Mouse (Mus musculus): Measurements from ENCODE around the gene Rnf213. TPM values are rescaled to one million over a fixed set of nuclear protein-coding genes. Genes with fewer than 3 reads are reported as not detected.
"Not testable (repeated sequence)": the region's sequence is repeated elsewhere in the genome, so short reads cannot be mapped to it uniquely, and the experiment has no call there.

Rnf213 gene
- total RNA-seq (2021): 1 to 10 TPM; 5.7 to 6.6 TPM
- long read RNA-seq, experiment 1, partial matches to known transcripts: 1 of 2 reads
- long read RNA-seq, experiment 1, other reads (novel, unspliced or antisense): 1 of 2 reads
- long read RNA-seq, experiment 2, partial matches to known transcripts: 1 of 1 reads
- long read RNA-seq, experiment 2, other reads (novel, unspliced or antisense): 0 of 1 reads

DNA sequence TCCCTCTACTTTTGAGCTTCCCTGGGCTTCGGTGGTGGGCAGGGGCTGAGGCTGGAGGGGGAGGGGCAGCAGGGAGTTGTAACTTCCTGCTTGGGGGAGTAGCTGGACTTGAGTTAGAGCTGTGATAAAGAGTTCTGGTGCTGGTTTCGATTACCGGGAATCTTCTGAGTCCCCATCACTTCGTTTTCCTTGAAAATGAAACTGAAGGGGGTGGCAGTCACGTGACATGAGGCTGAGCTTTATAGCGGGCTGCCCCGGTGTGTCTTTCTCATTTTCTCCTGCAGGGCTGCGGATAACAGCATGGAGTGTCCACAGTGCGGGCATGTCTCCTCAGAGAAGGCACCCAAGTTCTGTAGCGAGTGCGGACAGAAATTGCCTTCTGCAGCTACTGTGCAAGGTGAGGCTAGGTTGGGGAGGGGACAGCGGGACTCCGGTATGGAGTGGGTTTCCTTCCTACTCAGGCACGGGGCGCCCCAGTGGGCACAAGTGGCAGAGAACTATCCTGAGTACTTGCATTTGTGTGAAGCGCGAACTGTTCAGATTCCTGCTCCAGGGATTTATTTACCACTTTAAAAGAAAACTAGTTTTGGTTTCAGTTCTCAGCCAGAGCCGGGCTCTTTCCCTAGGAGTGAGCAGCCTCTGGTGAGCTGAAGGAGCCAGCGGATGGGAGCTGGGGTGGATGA, at the start of gene Rnf213:
TSS of gene Rnf213 (plus strand) at position 301 of the 683 bp plus-strand sequence.
- DNase-seq (ENCODE audit: low spot score): peak; percentile 67

GRCm38 (mm10) chr11:119344178-119344577, 48.7 kb upstream of the Rnf213 start:
- peak; percentile 21 for DNase-seq (ENCODE audit: low spot score)

DNA sequence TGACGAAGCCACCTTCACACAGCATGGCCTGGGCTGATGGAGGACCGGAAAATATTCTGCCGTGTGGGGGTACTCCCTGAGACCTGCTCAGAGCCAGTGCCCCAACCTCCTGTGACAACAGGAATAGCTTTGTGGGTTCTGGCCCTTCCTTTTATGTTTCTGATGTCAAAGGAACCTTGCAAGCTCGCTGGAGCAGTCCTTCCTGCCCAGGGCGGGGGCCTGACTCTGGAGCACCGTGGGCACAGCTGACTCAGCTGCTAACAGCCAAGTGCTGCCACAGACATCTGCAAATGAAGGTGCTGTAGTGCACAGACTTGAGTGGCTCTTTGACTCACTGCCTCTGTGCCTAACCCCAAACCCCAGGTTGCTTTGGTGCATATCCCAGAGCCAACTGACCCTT, 48.0 kb upstream of the Rnf213 start:
- no peak for DNase-seq (ENCODE audit: low spot score)

DNA sequence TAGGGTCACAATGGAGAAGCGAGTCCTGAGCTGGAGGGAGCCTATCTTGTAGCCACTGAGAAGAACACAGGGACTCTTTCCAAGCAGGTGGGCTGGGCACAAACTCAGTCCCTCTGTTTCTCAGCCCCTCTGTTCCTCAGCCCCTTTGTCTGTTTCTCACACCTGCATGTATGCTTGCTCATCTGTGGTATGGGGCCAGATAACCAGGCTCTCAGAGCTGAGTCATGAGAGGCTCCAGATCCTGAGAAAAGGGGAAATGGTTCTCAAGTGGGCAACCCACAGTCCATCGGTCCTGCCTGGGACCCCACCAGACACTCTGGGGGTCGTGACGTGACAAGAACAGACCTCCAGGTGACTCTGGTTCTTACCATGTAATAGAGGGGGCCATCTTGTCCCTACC, 45.8 kb upstream of the Rnf213 start:
- no peak for DNase-seq (ENCODE audit: low spot score)

DNA sequence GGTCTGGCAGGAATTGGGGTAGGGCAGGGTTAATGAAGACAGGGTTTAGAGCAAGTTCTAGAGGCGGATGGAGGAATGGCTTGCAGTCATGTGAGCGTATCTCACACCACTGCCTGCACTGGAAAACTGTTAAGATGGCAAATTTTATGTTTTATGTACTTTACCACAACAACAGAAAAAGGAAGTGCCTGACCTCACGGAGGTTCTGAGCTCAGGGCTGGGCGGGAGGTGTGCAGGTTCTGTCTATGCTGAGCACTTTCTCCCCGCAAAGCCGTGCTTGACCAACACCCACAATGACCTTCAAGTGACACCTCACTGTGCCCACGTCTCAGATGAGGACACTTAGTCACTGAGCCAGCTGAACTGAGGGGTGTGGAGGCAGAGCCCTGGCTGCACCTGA, 40.8 kb upstream of the Rnf213 start:
- no peak for DNase-seq (ENCODE audit: low spot score)

DNA sequence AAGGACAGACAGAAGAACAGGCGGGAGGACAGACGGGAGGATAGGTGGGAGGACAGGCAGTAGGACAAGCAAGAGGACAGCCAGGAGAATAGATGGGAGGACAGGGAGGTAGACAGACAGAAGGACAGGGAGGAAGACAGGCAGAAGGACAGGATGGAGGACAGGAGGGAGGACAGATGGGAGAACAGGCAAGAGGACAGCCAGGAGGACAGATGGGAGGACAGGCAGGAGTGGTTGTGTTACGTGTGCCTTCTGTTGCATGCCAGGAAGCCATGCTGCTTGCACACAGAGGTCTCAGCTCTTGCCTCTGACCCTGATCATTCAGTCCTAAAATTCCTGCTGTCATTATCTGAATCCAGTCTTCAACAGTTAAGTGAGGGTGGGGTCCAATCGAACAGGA, 39.0 kb upstream of the Rnf213 start:
- DNase-seq (ENCODE audit: low spot score): no peak

GRCm38 (mm10) chr11:119354798-119355442, 38.0 kb upstream of the Rnf213 start:
- DNase-seq (ENCODE audit: low spot score): no peak

GRCm38 (mm10) chr11:119355443-119356385, 37.2 kb upstream of the Rnf213 start, which contains the start of the genes Sgsh and Slc26a11:
Gene Sgsh, minus strand, starts transcription at chr11:119355536.
Gene Slc26a11, plus strand, starts transcription at chr11:119355557.
- peak; percentile 92 for DNase-seq (ENCODE audit: low spot score)

DNA sequence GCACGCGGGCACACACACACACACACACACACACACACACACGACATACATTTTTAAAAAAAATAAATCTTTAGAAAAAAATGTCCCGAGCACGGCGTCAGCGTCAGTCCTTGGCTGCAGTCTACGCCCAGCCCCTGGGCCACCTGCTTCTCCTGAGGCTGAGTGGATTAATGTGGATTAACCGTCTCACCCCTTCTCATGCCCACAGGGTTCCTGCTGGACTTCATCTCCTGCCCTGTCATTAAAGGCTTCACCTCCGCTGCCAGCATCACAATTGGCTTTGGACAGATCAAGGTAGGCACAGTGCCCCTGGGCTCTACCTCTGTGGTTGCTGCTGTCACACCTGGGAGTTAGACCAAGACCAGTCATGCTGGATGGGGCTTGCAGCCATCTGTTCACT, 33.8 kb upstream of the Rnf213 start:
- no peak for DNase-seq (ENCODE audit: low spot score)

GRCm38 (mm10) chr11:119362769-119363533, 29.9 kb upstream of the Rnf213 start:
- no peak for DNase-seq (ENCODE audit: low spot score)

DNA sequence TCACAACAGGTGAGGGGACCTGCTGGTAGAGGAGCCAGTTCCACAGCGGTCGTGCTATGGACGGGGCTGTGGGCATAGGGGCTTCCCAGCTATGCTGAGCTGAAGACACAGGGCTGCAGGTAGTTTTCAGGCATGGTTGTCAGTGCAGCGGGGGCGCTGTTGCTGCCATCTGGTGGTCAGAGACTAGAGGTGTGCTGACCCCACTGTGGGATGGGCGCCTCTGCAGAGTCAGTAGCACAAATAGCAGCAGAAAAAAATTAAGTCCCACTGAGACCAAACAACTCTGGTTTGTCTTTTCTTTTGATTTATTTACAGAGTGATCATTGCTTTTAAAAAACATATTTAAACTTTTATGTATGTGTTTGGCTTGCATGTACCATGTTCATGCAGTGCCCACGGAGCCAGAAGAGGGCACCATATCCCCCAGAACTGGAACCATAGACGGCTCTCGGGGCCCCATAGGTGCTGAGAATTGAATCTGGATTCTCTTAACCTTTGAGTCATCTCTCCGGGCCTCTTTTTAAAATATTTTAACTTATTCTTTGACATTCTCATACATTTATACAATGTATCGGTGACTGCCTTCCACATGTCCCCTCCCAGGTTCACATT, 29.3 kb upstream of the Rnf213 start:
- DNase-seq (ENCODE audit: low spot score): peak; percentile 66

GRCm38 (mm10) chr11:119375425-119375824, 17.5 kb upstream of the Rnf213 start:
- DNase-seq (ENCODE audit: low spot score): no peak

DNA sequence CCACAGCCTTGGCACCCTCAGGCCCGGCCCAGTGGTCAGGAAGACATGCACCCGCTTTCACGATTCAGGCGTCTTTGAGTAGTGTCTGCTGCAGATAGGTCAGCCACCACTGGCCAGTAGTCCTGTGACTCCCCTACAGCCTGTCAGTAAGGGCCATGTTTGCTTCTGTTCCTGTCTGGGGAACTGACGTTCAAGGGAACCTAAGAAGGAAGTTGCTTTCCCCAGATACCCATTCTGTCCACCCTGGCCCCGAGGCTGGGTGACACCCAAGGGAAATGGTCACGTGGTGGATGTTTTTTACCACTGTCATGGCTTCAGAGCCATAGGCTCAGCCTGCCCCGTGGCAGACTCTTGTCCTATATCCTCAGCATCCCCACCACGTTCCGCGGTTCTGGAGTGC, 15.6 kb upstream of the Rnf213 start:
- DNase-seq (ENCODE audit: low spot score): no peak

GRCm38 (mm10) chr11:119378551-119378950, 14.3 kb upstream of the Rnf213 start:
- no peak for DNase-seq (ENCODE audit: low spot score)

GRCm38 (mm10) chr11:119381631-119382337, 11.1 kb upstream of the Rnf213 start:
- no peak for DNase-seq (ENCODE audit: low spot score)

- DNase-seq (ENCODE audit: low spot score): no peak
Measured at GRCm38 (mm10) chr11:119382338-119382850, 10.5 kb upstream of the Rnf213 start.

- DNase-seq (ENCODE audit: low spot score): no peak
Measured at GRCm38 (mm10) chr11:119384904-119385303, 8.0 kb upstream of the Rnf213 start.

- DNase-seq (ENCODE audit: low spot score): no peak
Measured at GRCm38 (mm10) chr11:119386306-119386705, 6.6 kb upstream of the Rnf213 start.

DNA sequence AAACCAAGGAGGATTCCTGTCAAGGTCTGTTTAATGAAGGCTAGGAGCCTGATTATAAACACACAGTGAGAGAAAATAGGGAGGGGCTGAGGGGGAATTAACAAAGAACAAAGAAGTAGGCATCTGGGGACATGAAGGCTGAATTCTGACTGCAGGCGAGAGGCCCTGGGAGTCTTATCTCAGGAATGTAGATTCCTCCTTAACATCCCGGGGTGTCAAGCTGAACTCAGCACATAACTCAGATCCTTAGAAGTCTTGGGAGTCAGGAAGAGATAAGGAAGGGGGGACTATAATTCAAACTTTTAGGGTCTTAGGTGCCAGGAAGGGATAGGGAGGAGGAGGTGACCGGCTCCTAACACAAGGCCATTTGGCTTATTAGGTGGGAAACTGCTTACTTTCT, 5.6 kb upstream of the Rnf213 start:
- DNase-seq (ENCODE audit: low spot score): not testable (repeated sequence)

All from gastrocnemius, adult 18-20 months (tissue).